Mouse (Mus musculus) liver, embryonic 11.5 days (tissue): ENCODE results near the gene Ankfn1. TPM values are rescaled to one million over a fixed set of nuclear protein-coding genes. Genes with fewer than 3 reads are reported as not detected.
A peak's percentile ranks its signal among the peaks of the same experiment; 100 is the strongest.

Source experiments
- ATAC-seq: fragments of 200-750 bp; cut with Nextera tagmentation; replicated peaks from 2 replicates; pipeline ENCODE4 v1.8.0; 2017; ENCODE audit warnings: moderate number of reproducible peaks, mild to moderate bottlenecking, moderate TSS enrichment, moderate library complexity; ENCODE audit not compliant: low FRiP score
- DNase-seq: peaks from one replicate; pipeline ENCODE4 v3.0.0-alpha.2; 2017; ENCODE audit warnings: low spot score
- H3K27ac ChIP-seq: fragments of 300-500 bp; sonication (generic); 2 replicates; pipeline ENCODE4 v1.5.1; 2014; ENCODE audit warnings: mild to moderate bottlenecking, low read depth, low read length, control low read depth
- H3K27me3 ChIP-seq: fragments of 300-500 bp; sonication (generic); replicated peaks from 2 replicates; pipeline ENCODE4 v1.6.1; 2014; ENCODE audit warnings: low read length, mixed read lengths; ENCODE audit not compliant: control insufficient read depth, insufficient read depth
- H3K36me3 ChIP-seq: fragments of 300-500 bp; sonication (generic); 2 replicates; pipeline ENCODE4 v1.6.1; 2014; ENCODE audit warnings: mild to moderate bottlenecking, low read length, moderate library complexity, mixed read lengths; ENCODE audit not compliant: control insufficient read depth, insufficient read depth
- H3K4me1 ChIP-seq: fragments of 300-500 bp; sonication (generic); replicated peaks from 2 replicates; pipeline ENCODE4 v1.6.1; 2014; ENCODE audit warnings: low read length, mixed read lengths; ENCODE audit not compliant: control insufficient read depth, insufficient read depth
- H3K4me2 ChIP-seq: fragments of 300-500 bp; sonication (generic); 2 replicates; pipeline ENCODE4 v1.6.1; 2014; ENCODE audit warnings: mild to moderate bottlenecking, control low read depth, moderate library complexity
- H3K4me3 ChIP-seq: fragments of 300-500 bp; sonication (generic); 2 replicates; pipeline ENCODE4 v1.5.1; 2014; ENCODE audit warnings: low read depth, low read length, control low read depth
- H3K9ac ChIP-seq: fragments of 300-500 bp; sonication (generic); 2 replicates; pipeline ENCODE4 v1.6.1; 2014; ENCODE audit warnings: low read depth, low read length, control low read depth
- H3K9me3 ChIP-seq: fragments of 300-500 bp; sonication (generic); 2 replicates; pipeline ENCODE4 v1.6.1; 2016; ENCODE audit warnings: low read length, inconsistent platforms, mixed read lengths; ENCODE audit not compliant: control insufficient read depth
- WGBS: fragments of 180-500 bp; shearing (Covaris S2); extraction: QIAGEN DNeasy Blood & Tissue Kit; methylation state at CpG from one replicate; pipeline ENCODE4 v1.1.7; 2014; 5-methylcytosine and 5-hydroxymethylcytosine counted together
- polyA plus RNA-seq: library from polyadenylated mRNA; unstranded; fragments of >200 nt; fragmentation: Nextera tagmentation; extraction: Ambion mirVana; gene quantifications from 2 replicates; pipeline ENCODE4 v1.2.1, GENCODE M21; 2014

Ankfn1 gene
- polyA plus RNA-seq, 1 experiment from 2014 or later, result not detected

GRCm38 (mm10) chr11:89416769-89417168, 360.7 kb downstream of the Ankfn1 start:
- Histone ChIP-seq H3K4me2 (no peak overlapping the region), H3K4me3 (no peak overlapping the region), H3K4me1 (no peaks in the 10 kb centered on the region), H3K27me3 (no peaks in the 10 kb centered on the region), H3K9ac (no peak overlapping the region), H3K9me3 (no peaks in the 10 kb centered on the region), H3K27ac (no peak overlapping the region), H3K36me3 (no peaks in the 10 kb centered on the region)
- DNase-seq (no peak), ATAC-seq (peak; percentile 34; the same call in 1 of the 2 replicates)
- WGBS, result 57% methylated on average over 6 of the region's 6 CpGs

DNA sequence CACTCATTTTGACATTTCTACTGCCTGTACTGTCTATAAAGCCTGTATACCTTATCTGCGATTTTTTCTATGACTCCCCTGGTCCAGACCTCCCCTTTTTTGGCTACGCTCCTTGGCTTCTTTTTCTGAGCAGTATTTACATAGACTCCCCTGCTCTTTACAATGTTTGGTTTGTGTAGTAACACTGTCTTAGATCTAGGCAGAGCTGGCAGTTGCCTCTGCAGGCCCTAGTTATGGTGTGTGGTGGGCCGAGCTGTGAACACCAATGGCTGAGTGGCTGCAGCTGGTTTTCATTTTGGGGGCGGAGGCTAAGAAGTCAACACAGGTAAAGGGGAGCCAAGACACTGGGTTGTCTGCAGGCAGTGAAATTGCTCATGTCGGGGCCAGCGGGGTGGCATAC, 368.7 kb downstream of the Ankfn1 start:
- no peaks in the 10 kb centered on the region for H3K27me3 ChIP-seq
- no peaks in the 10 kb centered on the region for H3K4me1 ChIP-seq
- H3K36me3 ChIP-seq, result no peaks in the 10 kb centered on the region
- no peak overlapping the region for H3K4me3 ChIP-seq
- H3K27ac ChIP-seq, result no peak overlapping the region
- no peaks in the 10 kb centered on the region for H3K9me3 ChIP-seq
- WGBS, result 87% methylated on average over 6 of the region's 6 CpGs
- H3K9ac ChIP-seq, result no peak overlapping the region
- H3K4me2 ChIP-seq, result no peak overlapping the region
- no peak for ATAC-seq
- DNase-seq, result no peak

DNA sequence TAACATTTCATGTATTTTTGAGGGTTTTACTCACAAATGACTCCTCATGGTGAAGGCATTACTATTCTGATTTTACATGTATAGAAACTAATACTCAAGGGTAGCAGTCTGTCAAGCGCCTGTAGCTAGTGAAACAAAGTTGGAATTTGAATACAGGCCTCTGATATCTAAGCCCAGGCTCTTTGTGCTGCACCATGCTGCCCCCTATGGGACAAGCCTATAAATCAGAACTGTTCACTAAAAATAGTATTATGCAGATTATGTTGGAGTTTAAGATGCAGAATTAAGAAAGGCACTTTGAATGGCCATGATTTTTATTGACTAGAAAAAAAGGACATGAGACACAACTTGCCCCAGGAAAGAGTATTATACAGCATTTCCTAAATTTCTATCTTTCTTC, 373.0 kb downstream of the Ankfn1 start:
- Histone ChIP-seq H3K9me3 (no peaks in the 10 kb centered on the region), H3K4me1 (no peaks in the 10 kb centered on the region), H3K4me2 (no peak overlapping the region), H3K27ac (no peak overlapping the region), H3K27me3 (no peaks in the 10 kb centered on the region), H3K36me3 (no peaks in the 10 kb centered on the region), H3K4me3 (no peak overlapping the region), H3K9ac (no peak overlapping the region)
- WGBS, result 86% methylated on average over 1 of the region's 1 CpGs
- ATAC-seq, result no peak
- DNase-seq, result no peak

GRCm38 (mm10) chr11:89403436-89403835, 374.0 kb downstream of the Ankfn1 start:
- no peak overlapping the region for H3K9ac ChIP-seq
- no peak overlapping the region for H3K4me3 ChIP-seq
- H3K27ac ChIP-seq, result no peak overlapping the region
- DNase-seq (no peak), ATAC-seq (no peak)
- no peaks in the 10 kb centered on the region for H3K27me3 ChIP-seq
- H3K4me1 ChIP-seq, result no peaks in the 10 kb centered on the region
- 89% methylated on average over 14 of the region's 14 CpGs for WGBS
- no peaks in the 10 kb centered on the region for H3K9me3 ChIP-seq
- no peak overlapping the region for H3K4me2 ChIP-seq
- no peaks in the 10 kb centered on the region for H3K36me3 ChIP-seq

GRCm38 (mm10) chr11:89388851-89389250, 388.6 kb downstream of the Ankfn1 start:
- ATAC-seq (no peak), DNase-seq (no peak)
- no peaks in the 10 kb centered on the region for H3K9me3 ChIP-seq
- 66% methylated on average over 2 of the region's 2 CpGs for WGBS
- no peak overlapping the region for H3K9ac ChIP-seq
- no peak overlapping the region for H3K4me2 ChIP-seq
- H3K27ac ChIP-seq, result no peak overlapping the region
- H3K27me3 ChIP-seq, result no peaks in the 10 kb centered on the region
- H3K4me3 ChIP-seq, result no peak overlapping the region
- H3K36me3 ChIP-seq, result no peaks in the 10 kb centered on the region
- no peaks in the 10 kb centered on the region for H3K4me1 ChIP-seq

DNA sequence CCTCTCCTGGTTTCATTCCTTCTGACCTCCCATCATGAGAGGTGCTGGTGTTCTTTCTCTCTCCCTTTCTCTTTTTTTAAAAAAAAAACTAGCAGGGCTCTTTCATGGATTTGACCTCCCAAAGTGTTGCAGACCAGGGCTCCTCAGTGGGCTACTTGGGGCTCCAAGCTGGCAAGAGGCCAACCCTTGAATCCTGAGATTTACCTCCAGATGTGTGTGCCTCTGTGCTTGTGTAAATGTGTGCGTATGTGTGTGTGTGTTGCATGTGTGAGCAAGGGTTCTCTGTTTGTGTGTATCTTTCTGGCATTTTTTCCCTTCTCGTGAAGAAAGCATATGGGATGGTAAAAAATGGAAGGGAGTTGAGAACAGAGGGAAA, 394.8 kb downstream of the Ankfn1 start:
- WGBS, result 68% methylated on average over 2 of the region's 2 CpGs
- Histone ChIP-seq H3K9ac (no peak overlapping the region), H3K36me3 (no peaks in the 10 kb centered on the region), H3K4me3 (no peak overlapping the region), H3K9me3 (no peaks in the 10 kb centered on the region), H3K4me2 (no peak overlapping the region), H3K27me3 (no peaks in the 10 kb centered on the region), H3K4me1 (no peaks in the 10 kb centered on the region), H3K27ac (no peak overlapping the region)
- DNase-seq (no peak), ATAC-seq (no peak)

DNA sequence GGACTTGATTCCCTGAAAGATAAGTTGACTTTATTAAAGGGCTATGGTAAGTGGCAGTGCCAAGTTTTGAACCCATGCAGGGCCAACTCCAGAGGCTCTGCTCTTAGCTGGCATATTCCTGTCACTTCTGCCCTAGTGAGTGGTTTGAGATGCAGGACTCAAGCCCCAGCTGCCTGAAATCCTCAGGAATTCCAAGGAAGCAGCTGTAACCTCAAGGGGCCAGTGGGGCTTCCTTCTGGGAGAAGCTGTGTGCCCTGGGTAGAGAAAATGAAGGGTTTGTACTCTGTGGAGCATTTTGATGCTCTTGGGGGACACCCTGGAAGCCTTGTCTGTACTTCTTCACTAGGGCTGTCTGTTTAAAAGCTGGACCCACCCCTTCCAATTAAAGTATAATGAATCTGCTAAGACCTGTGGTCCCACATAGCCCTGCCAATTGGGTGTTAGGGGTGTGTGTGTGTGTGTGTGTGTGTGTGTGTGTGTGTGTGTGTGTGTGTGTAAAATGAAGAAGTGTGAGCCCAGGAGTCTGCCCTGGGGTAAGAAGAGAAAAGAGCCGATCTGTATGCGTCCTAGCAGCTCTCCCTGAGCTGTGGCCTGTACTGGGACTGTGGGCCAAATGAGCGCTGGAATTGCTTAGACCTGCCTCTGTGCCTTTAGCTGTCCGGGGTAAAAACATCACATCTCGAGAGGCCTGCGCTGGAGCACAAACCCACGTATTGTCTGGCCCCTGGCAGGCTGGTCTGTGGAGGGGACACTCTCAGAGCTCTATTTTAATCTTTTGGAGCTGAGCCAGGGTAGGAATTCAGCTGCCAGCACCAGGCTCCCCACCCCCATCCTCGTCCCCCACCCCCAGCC, 395.4 kb downstream of the Ankfn1 start:
- no peak for ATAC-seq
- Histone ChIP-seq H3K4me2 (no peak overlapping the region), H3K4me1 (no peaks in the 10 kb centered on the region)

DNA sequence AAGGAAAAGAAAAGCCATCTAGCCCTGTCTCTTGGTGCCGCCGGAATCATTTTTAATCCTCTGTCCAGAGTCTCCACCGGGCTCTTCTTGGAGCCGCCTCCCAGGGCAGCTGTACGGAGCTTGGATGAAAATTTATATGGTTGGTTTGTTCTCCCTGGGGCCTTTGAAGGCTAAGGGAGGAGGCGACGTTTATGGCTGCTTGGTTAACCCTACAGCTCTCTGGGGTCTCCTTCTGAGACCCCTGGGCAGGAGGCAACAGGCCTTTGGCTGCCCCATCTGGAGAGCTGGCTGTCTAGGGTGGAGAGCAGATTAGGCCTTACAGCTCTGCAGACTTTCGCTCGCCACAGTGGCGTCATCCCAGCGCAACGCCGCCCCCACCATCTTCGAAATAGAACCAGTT, 406.5 kb downstream of the Ankfn1 start:
- Histone ChIP-seq H3K9ac (no peak overlapping the region), H3K36me3 (no peaks in the 10 kb centered on the region), H3K4me1 (no peaks in the 10 kb centered on the region), H3K27me3 (no peaks in the 10 kb centered on the region), H3K4me3 (no peak overlapping the region), H3K27ac (no peak overlapping the region), H3K9me3 (no peaks in the 10 kb centered on the region), H3K4me2 (no peak overlapping the region)
- no peak for DNase-seq
- no peak for ATAC-seq
- WGBS, result 86% methylated on average over 14 of the region's 14 CpGs

More for the DNA sequence above, 395.4 kb downstream of the Ankfn1 start:
- Histone ChIP-seq H3K4me3 (no peak overlapping the region), H3K9ac (no peak overlapping the region), H3K27ac (no peak overlapping the region), H3K9me3 (no peaks in the 10 kb centered on the region), H3K27me3 (no peaks in the 10 kb centered on the region), H3K36me3 (no peaks in the 10 kb centered on the region)
- 40% methylated on average over 8 of the region's 8 CpGs for WGBS
- no peak for DNase-seq

DNA sequence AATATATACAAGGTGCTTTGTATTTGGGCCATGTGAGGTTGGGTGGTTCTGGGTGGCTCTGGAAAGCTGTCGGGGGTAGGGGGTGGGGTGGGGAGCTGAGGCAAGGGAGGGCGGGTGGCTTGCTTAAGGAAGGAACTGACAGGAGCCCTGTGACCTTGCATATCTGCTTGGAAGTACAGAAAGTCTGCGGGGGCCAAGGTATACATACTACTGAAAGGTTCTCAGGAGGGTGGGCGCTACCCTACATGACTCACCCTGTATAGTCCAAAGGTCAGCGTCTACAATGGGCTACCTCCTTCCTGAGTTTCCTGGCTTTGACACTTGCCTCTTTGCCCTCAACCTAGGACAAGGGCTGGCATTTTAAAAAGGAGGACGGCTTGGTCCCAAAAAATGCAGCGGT, 407.1 kb downstream of the Ankfn1 start:
- no peak overlapping the region for H3K4me3 ChIP-seq
- H3K4me2 ChIP-seq, result no peak overlapping the region
- H3K27me3 ChIP-seq, result no peaks in the 10 kb centered on the region
- no peak for DNase-seq
- ATAC-seq, result no peak
- H3K36me3 ChIP-seq, result no peaks in the 10 kb centered on the region
- H3K9me3 ChIP-seq, result no peaks in the 10 kb centered on the region
- no peak overlapping the region for H3K27ac ChIP-seq
- H3K9ac ChIP-seq, result no peak overlapping the region
- H3K4me1 ChIP-seq, result no peaks in the 10 kb centered on the region
- WGBS, result 60% methylated on average over 7 of the region's 7 CpGs
